Mouse (Mus musculus) midbrain, embryonic 15.5 days (tissue): ENCODE results near the gene Proca1. TPM values are rescaled to one million over a fixed set of nuclear protein-coding genes. Genes with fewer than 3 reads are reported as not detected.
"Not testable (repeated sequence)": the region's sequence is repeated elsewhere in the genome, so short reads cannot be mapped to it uniquely, and the experiment has no call there.

Source experiments
- ATAC-seq: fragments of 200-750 bp; cut with Nextera tagmentation; replicated peaks from 2 replicates; pipeline ENCODE4 v1.8.0; 2017; ENCODE audit warnings: moderate TSS enrichment
- H3K27ac ChIP-seq: fragments of 300-500 bp; sonication (generic); 2 replicates; pipeline ENCODE4 v1.5.1; 2015; ENCODE audit warnings: mild to moderate bottlenecking, inconsistent platforms
- H3K27me3 ChIP-seq: fragments of 300-500 bp; sonication (generic); replicated peaks from 2 replicates; pipeline ENCODE4 v1.6.1; 2015; ENCODE audit warnings: inconsistent platforms
- H3K36me3 ChIP-seq: fragments of 300-500 bp; sonication (generic); replicated peaks from 2 replicates; pipeline ENCODE4 v1.6.1; 2015; ENCODE audit warnings: inconsistent platforms
- H3K4me1 ChIP-seq: fragments of 300-500 bp; sonication (generic); 2 replicates; pipeline ENCODE4 v1.6.1; 2015; ENCODE audit warnings: inconsistent platforms
- H3K4me2 ChIP-seq: fragments of 300-500 bp; sonication (generic); 2 replicates; pipeline ENCODE4 v1.6.1; 2015; ENCODE audit warnings: inconsistent platforms, mild to moderate bottlenecking, moderate library complexity
- H3K4me3 ChIP-seq: fragments of 300-500 bp; sonication (generic); 2 replicates; pipeline ENCODE4 v1.5.1; 2015; ENCODE audit warnings: mild to moderate bottlenecking, inconsistent platforms
- H3K9ac ChIP-seq: fragments of 300-500 bp; sonication (generic); 2 replicates; pipeline ENCODE4 v1.6.1; 2015; ENCODE audit warnings: mild to moderate bottlenecking, inconsistent platforms
- H3K9me3 ChIP-seq: fragments of 300-500 bp; sonication (generic); 2 replicates; pipeline ENCODE4 v1.6.1; 2016; ENCODE audit warnings: inconsistent platforms
- WGBS: fragments of 180-500 bp; shearing (Covaris S2); methylation state at CpG from one replicate; pipeline ENCODE4 v1.1.7; 2015; ENCODE audit warnings: mixed read lengths; 5-methylcytosine and 5-hydroxymethylcytosine counted together
- polyA plus RNA-seq: library from polyadenylated mRNA; unstranded; fragments of >200 nt; fragmentation: Nextera tagmentation; extraction: Ambion mirVana; gene quantifications from 2 replicates; pipeline ENCODE4 v1.2.1, GENCODE M21; 2015

Gene Proca1
- polyA plus RNA-seq, 1 experiment from 2014 or later: 1.7 TPM

- WGBS: under 1% methylated on average over 84 of the region's 84 CpGs
- Histone ChIP-seq H3K9ac (peak overlapping the region; percentile 32), H3K4me2 (peak overlapping the region; percentile 76), H3K9me3 (no peaks in the 10 kb centered on the region), H3K27ac (peak overlapping the region; percentile 79), H3K4me3 (peak overlapping the region; percentile 59), H3K27me3 (no peaks in the 10 kb centered on the region), H3K4me1 (peaks cover 52% of the 10 kb centered on the region), H3K36me3 (peaks cover 17% of the 10 kb centered on the region)
- ATAC-seq: peak; percentile 88
Observed at GRCm38 (mm10) chr11:78177903-78178858, 15.0 kb upstream of the Proca1 start.

GRCm38 (mm10) chr11:78178859-78179437 lies 14.2 kb upstream of the Proca1 start:
- H3K27me3 ChIP-seq: no peaks in the 10 kb centered on the region
- 2% methylated on average over 29 of the region's 29 CpGs for WGBS
- H3K9me3 ChIP-seq: no peaks in the 10 kb centered on the region
- peak overlapping the region; percentile 79 for H3K27ac ChIP-seq
- H3K36me3 ChIP-seq: peaks cover 17% of the 10 kb centered on the region
- peak overlapping the region; percentile 59 for H3K4me3 ChIP-seq
- H3K4me2 ChIP-seq: peak overlapping the region; percentile 76
- ATAC-seq: no peak
- peak overlapping the region; percentile 32 for H3K9ac ChIP-seq
- peaks cover 54% of the 10 kb centered on the region for H3K4me1 ChIP-seq

DNA sequence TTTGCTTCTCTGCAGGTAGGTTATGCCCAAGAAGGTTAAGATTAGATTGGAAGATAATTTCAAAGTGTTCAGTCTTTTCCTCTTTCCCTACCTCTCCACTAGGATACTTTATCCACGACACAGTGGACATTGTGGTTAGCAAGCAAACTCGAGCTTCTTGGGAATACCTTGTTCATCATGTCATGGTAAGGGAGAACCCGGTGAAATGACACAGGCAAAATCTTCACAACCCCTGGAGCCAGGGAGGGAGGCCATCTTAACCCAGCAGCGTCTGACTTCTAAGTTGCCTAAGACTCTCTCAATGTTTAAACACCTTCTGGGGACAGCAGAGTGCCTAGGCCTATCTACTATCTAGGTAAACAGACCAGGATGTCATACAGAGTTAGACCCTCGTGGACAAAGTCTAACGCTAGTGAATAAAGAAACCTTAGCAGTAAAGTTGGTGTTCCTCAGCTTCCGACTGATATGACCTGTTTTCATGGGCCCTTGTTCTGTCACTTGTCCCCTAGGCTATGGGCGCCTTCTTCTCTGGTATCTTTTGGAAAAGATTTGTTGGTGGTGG lies 13.7 kb upstream of the Proca1 start:
- Histone ChIP-seq H3K4me2 (peak overlapping the region; percentile 76), H3K9ac (no peak overlapping the region), H3K36me3 (peaks cover 17% of the 10 kb centered on the region), H3K4me3 (peak overlapping the region; percentile 59), H3K27me3 (no peaks in the 10 kb centered on the region), H3K4me1 (peaks cover 57% of the 10 kb centered on the region), H3K9me3 (no peaks in the 10 kb centered on the region), H3K27ac (no peak overlapping the region)
- no peak for ATAC-seq
- 38% methylated on average over 8 of the region's 8 CpGs for WGBS

- Histone ChIP-seq H3K36me3 (peaks cover 17% of the 10 kb centered on the region), H3K9me3 (no peaks in the 10 kb centered on the region), H3K27ac (no peak overlapping the region), H3K4me3 (no peak overlapping the region), H3K27me3 (no peaks in the 10 kb centered on the region), H3K4me2 (no peak overlapping the region), H3K9ac (no peak overlapping the region), H3K4me1 (peaks cover 57% of the 10 kb centered on the region)
- 85% methylated on average over 6 of the region's 6 CpGs for WGBS
- ATAC-seq: no peak
Observed at GRCm38 (mm10) chr11:78180081-78180761, 13.0 kb upstream of the Proca1 start.

DNA sequence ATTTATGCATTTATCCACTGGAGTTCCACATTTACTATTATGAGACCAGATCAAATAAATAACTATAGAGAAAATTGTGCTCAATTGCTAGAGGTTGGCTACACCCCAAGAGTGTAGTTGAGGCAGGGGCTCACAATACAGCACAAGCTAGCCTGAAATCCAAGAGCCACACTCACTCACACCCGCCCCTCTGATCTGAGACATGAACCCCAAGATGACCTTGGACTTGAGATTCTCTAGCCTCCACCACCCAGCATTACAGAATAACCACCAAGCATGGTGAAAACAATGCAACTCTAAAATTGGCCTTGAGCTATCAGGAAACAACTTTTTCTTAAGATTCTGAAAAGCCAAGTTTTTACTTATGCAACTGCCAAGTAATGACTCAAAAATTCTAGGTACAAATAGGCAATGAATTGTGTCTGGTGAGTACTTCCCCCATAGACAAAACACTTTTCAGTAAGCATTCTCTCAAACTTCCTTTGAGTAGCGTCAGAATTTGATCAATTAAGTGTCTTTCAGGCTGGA lies 11.3 kb upstream of the Proca1 start:
- Histone ChIP-seq H3K36me3 (peaks cover 17% of the 10 kb centered on the region), H3K4me2 (peak overlapping the region; percentile 69), H3K9me3 (no peaks in the 10 kb centered on the region), H3K4me3 (peak overlapping the region; percentile 81), H3K27ac (no peak overlapping the region), H3K9ac (peak overlapping the region; percentile 92; the same call in 1 of the 2 replicates), H3K27me3 (no peaks in the 10 kb centered on the region), H3K4me1 (peaks cover 48% of the 10 kb centered on the region)
- no peak for ATAC-seq
- WGBS: 57% methylated on average over 2 of the region's 2 CpGs

DNA sequence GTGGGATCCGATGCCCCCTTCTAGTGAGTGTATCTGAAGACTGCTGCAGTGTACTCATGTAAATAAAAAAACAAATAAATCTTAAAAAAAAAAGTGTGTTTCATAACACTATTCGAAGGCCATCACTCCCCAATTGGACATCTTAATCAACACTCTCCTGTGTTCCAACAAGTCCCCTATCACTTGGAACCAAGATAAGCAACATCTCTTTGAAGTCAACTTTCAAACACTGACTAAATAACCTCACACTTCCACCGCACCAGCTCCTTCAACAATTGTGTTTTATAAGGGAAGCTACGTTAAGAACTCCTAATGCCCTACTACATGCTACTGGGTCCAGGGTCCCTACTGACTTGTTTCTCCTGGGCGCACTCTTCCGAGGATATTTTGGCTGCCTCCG lies 10.7 kb upstream of the Proca1 start:
- Histone ChIP-seq H3K27ac (peak overlapping the region; percentile 96; the same call in 1 of the 2 replicates), H3K4me2 (peak overlapping the region; percentile 69), H3K4me1 (peaks cover 43% of the 10 kb centered on the region), H3K36me3 (peaks cover 17% of the 10 kb centered on the region), H3K9ac (peak overlapping the region; percentile 92), H3K4me3 (peak overlapping the region; percentile 81), H3K9me3 (no peaks in the 10 kb centered on the region), H3K27me3 (no peaks in the 10 kb centered on the region)
- no peak for ATAC-seq
- 13% methylated on average over 7 of the region's 7 CpGs for WGBS

DNA sequence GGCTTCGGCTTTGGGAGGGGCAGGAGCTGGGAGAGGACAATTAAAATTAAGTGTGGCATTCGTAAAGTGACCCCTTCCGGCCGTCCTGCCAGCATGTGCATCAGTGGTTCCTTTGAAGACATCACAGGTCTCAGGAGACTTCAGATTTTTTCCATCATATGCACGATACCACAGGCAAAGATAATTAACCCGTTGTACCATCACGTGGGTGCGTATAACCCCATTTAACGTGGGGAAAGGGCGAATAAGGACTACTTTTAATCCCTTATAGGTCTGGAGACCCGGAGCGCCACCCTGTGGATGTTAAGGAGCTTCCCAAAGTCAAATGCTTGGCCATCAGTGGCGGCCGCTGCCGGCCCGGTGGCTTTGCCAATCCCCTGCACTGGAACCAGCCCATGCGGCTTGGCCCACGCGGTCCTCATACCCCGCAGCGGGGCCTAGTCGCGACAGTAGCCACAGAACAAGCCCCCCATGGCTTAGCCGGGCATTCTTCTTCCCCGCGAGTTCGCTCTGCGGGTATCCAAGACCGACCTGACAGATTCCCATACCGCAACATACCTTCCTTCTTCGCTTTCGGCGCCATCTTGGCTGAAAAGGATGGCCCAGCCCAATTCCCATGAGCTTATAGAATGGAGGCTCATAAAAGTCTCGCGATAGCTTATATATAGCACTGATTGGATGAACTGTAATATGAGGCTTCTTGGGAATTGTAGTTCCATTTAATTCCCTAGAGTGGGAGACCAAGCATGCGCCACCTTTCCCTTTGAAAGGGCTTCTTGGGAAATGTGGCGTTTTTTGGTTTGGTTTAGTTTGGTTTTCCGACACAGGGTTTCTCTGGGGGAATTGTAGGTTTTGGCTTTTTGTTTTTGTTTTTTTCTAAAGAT lies 10.0 kb upstream of the Proca1 start, which contains the start of gene Rpl23a:
TSS of gene Rpl23a (minus strand) at position 624 of the 884 bp plus-strand sequence.
- Histone ChIP-seq H3K4me3 (peak within 1 kb of the TSS; percentile 81), H3K27ac (peak within 1 kb of the TSS; percentile 96), H3K4me1 (peaks cover 41% of the 10 kb centered on the region), H3K9me3 (no peaks in the 10 kb centered on the region), H3K9ac (peak within 1 kb of the TSS; percentile 92), H3K27me3 (no peaks in the 10 kb centered on the region), H3K36me3 (peaks cover 17% of the 10 kb centered on the region), H3K4me2 (peak within 1 kb of the TSS; percentile 69)
- peak; percentile 95 for ATAC-seq
- WGBS: under 1% methylated on average over 38 of the region's 38 CpGs

DNA sequence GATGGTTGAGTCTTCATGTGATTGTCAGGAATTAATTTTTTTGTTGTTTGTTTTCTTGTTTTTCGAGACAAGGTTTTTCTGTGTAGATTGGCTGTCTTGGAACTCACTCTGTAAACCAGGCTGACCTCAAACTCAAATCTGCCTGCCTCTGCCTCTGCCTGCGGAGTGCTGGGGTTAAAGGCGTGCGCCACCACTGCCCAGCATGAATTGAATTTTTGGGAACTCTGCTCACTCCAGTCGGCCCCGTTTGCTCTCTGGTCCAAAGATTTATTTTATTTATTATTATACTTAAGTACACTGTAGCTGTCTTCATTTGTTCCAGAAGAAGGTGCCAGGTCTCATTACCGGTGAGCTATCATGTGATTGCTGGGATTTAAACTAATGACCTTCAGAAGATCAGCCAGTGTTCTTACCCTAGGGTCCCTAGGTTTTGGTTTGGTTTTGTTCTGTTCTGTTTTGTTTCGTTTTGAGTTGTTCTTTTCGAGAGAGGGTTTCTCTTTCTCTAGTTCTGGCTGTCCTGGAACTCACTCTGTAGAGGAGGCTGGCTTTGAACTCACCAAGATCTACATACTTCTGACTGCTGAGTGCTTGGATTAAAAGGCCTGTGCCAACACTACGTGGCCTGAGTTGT lies 9.2 kb upstream of the Proca1 start:
- no peaks in the 10 kb centered on the region for H3K27me3 ChIP-seq
- H3K4me3 ChIP-seq: peak overlapping the region; percentile 81
- H3K4me2 ChIP-seq: peak overlapping the region; percentile 69
- peaks cover 34% of the 10 kb centered on the region for H3K4me1 ChIP-seq
- H3K27ac ChIP-seq: peak overlapping the region; percentile 96
- H3K9me3 ChIP-seq: no peaks in the 10 kb centered on the region
- 0 out of 2 replicates have a peak overlapping the region, but pooled peaks have one; percentile 92 for H3K9ac ChIP-seq
- ATAC-seq: peak; percentile 9; the same call in 1 of the 2 replicates
- 57% methylated on average over 10 of the region's 10 CpGs for WGBS
- H3K36me3 ChIP-seq: peaks cover 17% of the 10 kb centered on the region

DNA sequence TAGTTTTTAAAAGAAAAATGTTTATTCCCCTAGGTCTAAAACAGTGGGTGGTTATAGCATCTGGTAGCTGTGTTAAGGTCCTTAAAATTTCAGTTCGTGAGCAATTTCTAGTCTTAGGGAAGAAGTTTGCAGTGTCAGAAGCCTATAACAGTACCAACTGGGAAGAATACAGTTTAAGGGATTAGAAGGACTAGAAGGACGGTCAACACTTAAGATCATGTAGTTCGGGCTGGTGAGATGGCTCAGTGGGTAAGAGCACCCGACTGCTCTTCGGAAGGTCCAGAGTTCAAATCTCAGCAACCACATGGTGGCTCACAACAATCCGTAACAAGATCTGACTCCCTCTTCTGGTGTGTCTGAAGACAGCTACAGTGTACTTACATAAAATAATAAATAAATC lies 8.5 kb upstream of the Proca1 start:
- not testable (repeated sequence) for H3K9me3 ChIP-seq, H3K27me3 ChIP-seq, H3K9ac ChIP-seq, H3K4me2 ChIP-seq, H3K27ac ChIP-seq, ATAC-seq, H3K4me3 ChIP-seq
- WGBS: 94% methylated on average over 6 of the region's 6 CpGs
- Histone ChIP-seq H3K36me3 (peaks cover 15% of the 10 kb centered on the region), H3K4me1 (peaks cover 31% of the 10 kb centered on the region)

GRCm38 (mm10) chr11:78188331-78189233 lies 4.6 kb upstream of the Proca1 start, which contains the start of gene Rab34:
Rab34 (plus strand) TSS chr11:78188430.
- Histone ChIP-seq H3K27ac (peak within 1 kb of the TSS; percentile 91), H3K4me3 (peak within 1 kb of the TSS; percentile 69), H3K4me1 (peaks cover 25% of the 10 kb centered on the region), H3K27me3 (no peaks in the 10 kb centered on the region), H3K9ac (peak within 1 kb of the TSS; percentile 82), H3K36me3 (peaks cover 17% of the 10 kb centered on the region), H3K9me3 (no peaks in the 10 kb centered on the region), H3K4me2 (peak within 1 kb of the TSS; percentile 68)
- under 1% methylated on average over 79 of the region's 80 CpGs for WGBS
- ATAC-seq: peak; percentile 84
